Mouse (Mus musculus) hindbrain, embryonic 13.5 days (tissue): Measurements from ENCODE around the gene Ccdc160. TPM values are rescaled to one million over a fixed set of nuclear protein-coding genes. Genes with fewer than 3 reads are reported as not detected.

Source experiments
- ATAC-seq: fragments of 200-750 bp; cut with Nextera tagmentation; 2 replicates; pipeline ENCODE4 v1.8.0; 2017; ENCODE audit warnings: moderate TSS enrichment; ENCODE audit not compliant: low FRiP score
- H3K27ac ChIP-seq: fragments of 300-500 bp; sonication (generic); 2 replicates; pipeline ENCODE4 v1.5.1; 2015; ENCODE audit warnings: inconsistent platforms, mild to moderate bottlenecking, moderate library complexity
- H3K27me3 ChIP-seq: fragments of 300-500 bp; sonication (generic); 2 replicates; pipeline ENCODE4 v1.6.1; 2015; ENCODE audit warnings: mild to moderate bottlenecking, inconsistent platforms
- H3K36me3 ChIP-seq: fragments of 300-500 bp; sonication (generic); 2 replicates; pipeline ENCODE4 v1.6.1; 2015; ENCODE audit warnings: mild to moderate bottlenecking, inconsistent platforms
- H3K4me1 ChIP-seq: fragments of 300-500 bp; sonication (generic); replicated peaks from 2 replicates; pipeline ENCODE4 v1.6.1; 2015; ENCODE audit warnings: inconsistent platforms
- H3K4me2 ChIP-seq: fragments of 300-500 bp; sonication (generic); 2 replicates; pipeline ENCODE4 v1.6.1; 2015; ENCODE audit warnings: inconsistent platforms, mild to moderate bottlenecking, moderate library complexity
- H3K4me3 ChIP-seq: fragments of 300-500 bp; sonication (generic); 2 replicates; pipeline ENCODE4 v1.5.1; 2015; ENCODE audit warnings: mild to moderate bottlenecking, inconsistent platforms
- H3K9ac ChIP-seq: fragments of 300-500 bp; sonication (generic); 2 replicates; pipeline ENCODE4 v1.6.1; 2015; ENCODE audit warnings: mild to moderate bottlenecking, inconsistent platforms
- H3K9me3 ChIP-seq: fragments of 300-500 bp; sonication (generic); 2 replicates; pipeline ENCODE4 v1.6.1; 2016; ENCODE audit warnings: inconsistent platforms
- WGBS: fragments of 180-500 bp; shearing (Covaris S2); methylation state at CpG from one replicate; pipeline ENCODE4 v1.1.7; 2015; 5-methylcytosine and 5-hydroxymethylcytosine counted together
- polyA plus RNA-seq: library from polyadenylated mRNA; unstranded; fragments of >200 nt; fragmentation: Nextera tagmentation; extraction: Ambion mirVana; gene quantifications from 2 replicates; pipeline ENCODE4 v1.2.1, GENCODE M21; 2015

The Ccdc160 gene
- 4.1 and 5.4 TPM in 2 replicates for polyA plus RNA-seq

DNA sequence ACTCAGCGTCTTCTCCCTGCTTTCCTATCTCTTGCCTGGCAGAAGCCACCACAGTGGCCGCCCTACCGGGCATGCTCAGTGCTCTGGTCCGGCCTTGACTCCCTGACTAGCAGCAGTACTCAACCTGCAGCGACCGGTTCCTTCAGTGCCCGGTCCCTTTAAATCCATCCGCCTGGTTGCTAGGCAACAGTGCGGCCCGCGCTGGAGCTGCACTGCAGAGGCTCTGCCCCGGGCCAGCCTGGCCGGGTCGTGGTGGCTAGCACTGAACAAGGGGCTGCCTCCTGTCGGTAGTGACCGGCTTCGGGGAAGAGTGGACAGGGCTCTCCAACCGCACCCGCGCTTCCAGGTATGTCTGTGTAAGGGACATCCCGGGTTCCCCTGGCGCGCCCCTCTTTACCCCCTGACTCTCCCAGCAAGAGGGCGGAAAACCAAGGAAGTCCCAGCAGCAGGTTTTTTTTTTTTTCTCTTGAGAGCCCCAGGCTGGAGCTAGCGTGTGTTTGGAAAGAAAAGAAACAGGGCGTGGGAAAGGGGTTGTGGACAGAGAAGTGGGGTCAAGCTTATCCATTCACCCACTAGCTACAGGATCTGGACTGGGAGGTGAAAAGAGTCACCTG lies at the start of gene Ccdc160:
Ccdc160 (plus strand) TSS at position 221 of the 614 bp plus-strand sequence.
- peak within 1 kb of the TSS; percentile 70 for H3K9ac ChIP-seq
- 17% methylated on average over 25 of the region's 26 CpGs for WGBS
- H3K4me2 ChIP-seq, result peak within 1 kb of the TSS; percentile 53
- H3K9me3 ChIP-seq, result no peaks in the 10 kb centered on the region
- H3K4me1 ChIP-seq, result peaks cover 6% of the 10 kb centered on the region
- no peaks in the 10 kb centered on the region for H3K36me3 ChIP-seq
- no peaks in the 10 kb centered on the region for H3K27me3 ChIP-seq
- H3K4me3 ChIP-seq, result peak within 1 kb of the TSS; percentile 49
- peak; percentile 99 for ATAC-seq
- peak within 1 kb of the TSS; percentile 35; the same call in 1 of the 2 replicates for H3K27ac ChIP-seq

DNA sequence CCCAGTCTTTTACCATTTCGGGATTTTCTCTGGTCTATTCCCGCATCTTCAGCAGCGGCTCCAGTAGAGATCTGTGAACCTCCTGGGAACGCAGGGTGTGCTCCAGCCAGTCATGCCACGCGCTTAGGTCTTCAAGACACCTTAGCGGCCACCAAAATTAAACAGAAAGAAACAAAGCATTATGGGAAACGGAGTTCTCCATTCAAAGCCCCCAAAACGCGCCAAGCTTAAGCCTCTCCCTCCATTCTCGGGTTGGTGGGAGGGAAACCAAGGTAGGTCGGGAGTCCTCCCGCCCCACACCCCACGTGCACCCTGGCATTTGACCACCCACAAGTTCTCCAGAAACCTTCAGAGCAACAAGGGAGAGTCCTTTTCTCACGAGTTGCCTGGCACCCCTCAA lies 47.2 kb upstream of the Ccdc160 start:
- Histone ChIP-seq H3K4me1 (no peaks in the 10 kb centered on the region; the same call in 1 of the 2 replicates), H3K4me3 (peak overlapping the region; percentile 46), H3K36me3 (no peaks in the 10 kb centered on the region), H3K9me3 (no peaks in the 10 kb centered on the region), H3K27me3 (peaks cover 18% of the 10 kb centered on the region), H3K4me2 (peak overlapping the region; percentile 87), H3K27ac (no peak overlapping the region), H3K9ac (peak overlapping the region; percentile 53; the same call in 1 of the 2 replicates)
- no peak for ATAC-seq
- WGBS, result 18% methylated on average over 15 of the region's 15 CpGs

DNA sequence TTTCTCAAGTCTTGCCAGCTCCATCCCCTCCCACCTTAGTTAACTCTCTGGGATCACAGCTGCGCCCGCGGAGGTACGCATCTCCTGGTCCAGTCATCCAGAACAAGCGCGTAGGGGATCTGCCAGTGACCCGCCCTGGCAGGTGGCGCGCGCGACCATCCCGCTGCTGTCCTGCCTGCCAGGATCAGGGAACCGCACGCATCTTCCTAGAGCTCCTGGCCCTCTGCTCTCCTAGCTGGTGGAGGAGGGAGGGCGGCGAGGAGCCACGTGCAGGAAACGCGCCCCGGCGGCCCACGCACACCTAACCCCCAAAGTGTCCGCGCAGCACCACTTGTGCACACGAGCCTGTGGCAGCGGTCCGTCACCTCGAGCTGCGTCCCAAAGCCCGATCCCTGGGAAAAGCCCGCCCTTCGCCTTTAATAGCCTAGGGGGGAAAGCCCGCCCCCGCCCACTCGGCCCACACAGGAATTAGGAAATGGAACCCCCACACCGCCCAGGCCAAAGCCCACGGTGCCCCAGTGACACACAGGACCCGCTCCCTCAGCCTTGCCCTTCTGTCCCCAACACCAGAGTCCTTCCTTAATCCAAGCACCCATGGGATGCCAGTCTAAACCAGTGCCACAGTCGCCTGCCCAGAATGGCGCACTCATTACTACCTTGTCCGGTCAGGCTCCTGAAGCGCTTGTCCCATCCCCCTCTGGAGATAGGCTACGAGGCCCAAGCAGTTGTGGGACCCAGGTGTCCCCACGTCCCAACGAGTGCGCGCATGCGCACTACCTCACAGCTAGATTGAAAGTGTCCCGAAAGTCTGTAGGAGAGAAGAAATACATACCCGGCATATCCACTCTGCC lies 46.6 kb upstream of the Ccdc160 start:
- H3K4me3 ChIP-seq, result peak overlapping the region; percentile 46
- H3K4me1 ChIP-seq, result no peaks in the 10 kb centered on the region; the same call in 1 of the 2 replicates
- peak overlapping the region; percentile 87 for H3K4me2 ChIP-seq
- H3K36me3 ChIP-seq, result no peaks in the 10 kb centered on the region
- peak overlapping the region; percentile 53 for H3K9ac ChIP-seq
- no peaks in the 10 kb centered on the region for H3K9me3 ChIP-seq
- peak; percentile 59 for ATAC-seq
- WGBS, result 26% methylated on average over 48 of the region's 50 CpGs
- no peak overlapping the region for H3K27ac ChIP-seq
- peaks cover 18% of the 10 kb centered on the region for H3K27me3 ChIP-seq

DNA sequence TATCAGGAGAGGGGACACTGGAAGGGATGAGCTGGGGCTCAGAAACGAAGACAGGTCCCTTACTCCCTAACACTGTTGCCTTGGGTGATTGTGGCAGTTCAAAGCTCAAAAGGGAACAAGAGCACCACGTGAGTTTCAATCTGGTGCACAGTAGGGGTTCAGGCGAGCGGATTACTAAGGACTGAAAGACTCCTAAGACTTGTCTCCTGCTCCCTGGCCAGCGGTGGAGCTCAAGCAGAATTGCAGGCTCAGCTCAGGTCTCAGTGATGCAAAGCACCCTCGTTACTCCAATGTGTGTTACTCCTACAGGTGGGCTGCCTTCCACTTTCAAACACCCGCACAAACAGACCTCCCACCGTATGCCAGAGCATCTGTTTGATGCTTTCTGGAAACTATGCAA lies 45.5 kb upstream of the Ccdc160 start:
- Histone ChIP-seq H3K9ac (no peak overlapping the region), H3K4me1 (no peaks in the 10 kb centered on the region; the same call in 1 of the 2 replicates), H3K27ac (no peak overlapping the region), H3K9me3 (no peaks in the 10 kb centered on the region), H3K36me3 (no peaks in the 10 kb centered on the region), H3K27me3 (peaks cover 18% of the 10 kb centered on the region), H3K4me2 (no peak overlapping the region), H3K4me3 (no peak overlapping the region)
- WGBS, result 10% methylated on average over 8 of the region's 8 CpGs
- no peak for ATAC-seq

DNA sequence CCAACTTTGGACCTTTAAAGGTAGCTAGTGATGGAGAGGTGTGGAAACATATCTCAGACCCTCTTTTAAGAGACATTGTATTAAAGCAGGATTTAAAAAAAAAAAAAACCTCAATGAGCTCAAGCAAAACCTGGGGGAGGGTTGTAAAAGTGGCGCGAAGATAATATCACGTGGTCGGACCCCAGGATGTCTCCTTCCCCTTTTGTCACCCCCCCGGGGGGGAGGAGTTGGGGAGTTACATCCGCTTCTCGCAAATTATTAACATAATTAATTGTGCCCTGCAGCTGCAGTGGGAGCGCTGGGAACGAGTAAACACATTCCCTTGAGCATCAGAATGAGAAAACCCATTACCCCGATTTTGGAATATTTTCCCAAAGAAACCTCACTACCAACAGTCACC lies 45.1 kb upstream of the Ccdc160 start:
- Histone ChIP-seq H3K36me3 (no peaks in the 10 kb centered on the region), H3K27ac (no peak overlapping the region), H3K9me3 (no peaks in the 10 kb centered on the region), H3K4me2 (no peak overlapping the region), H3K9ac (no peak overlapping the region), H3K4me1 (no peaks in the 10 kb centered on the region; the same call in 1 of the 2 replicates), H3K4me3 (no peak overlapping the region), H3K27me3 (peaks cover 18% of the 10 kb centered on the region)
- ATAC-seq, result no peak
- 15% methylated on average over 10 of the region's 10 CpGs for WGBS

DNA sequence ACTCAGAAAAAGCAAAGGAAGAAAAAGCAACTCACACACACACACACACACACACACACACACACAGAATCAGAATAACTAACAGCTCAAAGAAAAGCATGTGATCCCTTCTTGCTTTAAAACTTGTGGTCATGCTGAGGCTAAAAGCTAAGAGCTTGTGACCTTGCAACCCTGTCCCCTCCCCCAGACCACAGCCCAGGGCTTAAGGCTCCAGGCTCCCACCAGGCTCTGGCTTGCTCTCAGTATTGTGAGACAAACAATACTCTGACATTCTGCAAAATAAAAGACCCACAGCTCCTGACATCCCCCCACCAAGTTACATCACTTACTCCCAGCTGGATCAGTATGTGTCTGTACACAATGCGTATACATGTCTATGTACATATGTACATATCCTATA lies 44.2 kb upstream of the Ccdc160 start:
- Histone ChIP-seq H3K4me1 (no peaks in the 10 kb centered on the region; the same call in 1 of the 2 replicates), H3K27ac (no peak overlapping the region), H3K9ac (no peak overlapping the region), H3K27me3 (peaks cover 18% of the 10 kb centered on the region), H3K4me2 (no peak overlapping the region), H3K9me3 (no peaks in the 10 kb centered on the region), H3K4me3 (no peak overlapping the region), H3K36me3 (no peaks in the 10 kb centered on the region)
- no peak for ATAC-seq
- WGBS, result 26% methylated on average over 1 of the region's 1 CpGs

DNA sequence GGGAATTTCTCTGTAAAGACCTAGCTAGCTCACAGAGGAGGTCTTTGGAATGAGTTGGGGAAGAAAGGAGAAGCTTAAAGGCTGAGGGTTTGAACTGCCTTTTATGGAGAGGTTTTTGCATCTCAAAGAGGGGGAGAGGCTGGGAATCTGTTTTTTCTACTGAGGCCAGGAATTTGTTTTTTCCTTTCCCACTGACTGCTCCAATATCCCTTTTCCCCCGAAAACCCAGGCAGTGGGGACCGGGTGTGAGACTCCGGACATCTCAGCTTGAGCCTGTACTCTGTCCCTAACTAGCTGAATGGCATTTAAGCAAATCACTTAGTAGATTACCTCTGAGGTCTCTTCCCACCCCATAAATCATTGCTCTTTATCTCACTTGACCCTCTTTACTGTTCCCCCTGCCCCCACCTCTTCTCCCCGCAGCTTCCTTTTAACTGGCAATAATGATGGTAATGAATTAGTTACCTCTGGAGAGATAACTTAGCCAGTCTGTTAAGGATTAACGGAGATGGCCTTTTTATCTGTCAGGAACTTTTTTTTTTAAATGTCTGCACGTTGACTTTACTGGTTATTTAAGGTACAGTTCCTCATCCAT lies 37.4 kb upstream of the Ccdc160 start:
- Histone ChIP-seq H3K36me3 (no peaks in the 10 kb centered on the region), H3K27ac (no peak overlapping the region), H3K4me2 (no peak overlapping the region), H3K27me3 (no peaks in the 10 kb centered on the region), H3K4me3 (no peak overlapping the region), H3K9me3 (no peaks in the 10 kb centered on the region), H3K4me1 (no peaks in the 10 kb centered on the region), H3K9ac (no peak overlapping the region)
- no peak for ATAC-seq
- 15% methylated on average over 6 of the region's 6 CpGs for WGBS

DNA sequence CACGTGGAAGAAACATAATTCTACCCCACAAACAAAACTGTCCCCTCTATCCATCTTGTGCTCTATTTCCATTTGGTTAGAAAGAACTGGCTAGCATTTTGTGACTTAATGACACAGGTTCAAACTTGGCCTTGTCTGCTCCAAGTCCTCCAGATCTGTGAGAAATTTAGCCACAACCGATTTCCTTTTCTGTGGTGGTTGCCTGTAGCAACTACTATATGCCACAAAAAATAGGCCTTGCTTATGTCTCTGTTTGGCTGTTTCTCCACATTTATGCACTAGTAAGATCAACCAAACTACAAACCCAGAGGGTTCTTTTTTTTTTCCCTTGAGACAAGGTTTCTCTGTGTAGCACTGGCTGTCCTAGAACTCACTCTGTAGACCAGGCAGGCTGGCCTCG lies 33.8 kb upstream of the Ccdc160 start:
- no peak overlapping the region for H3K9ac ChIP-seq
- WGBS, result 86% methylated on average over 3 of the region's 3 CpGs

DNA sequence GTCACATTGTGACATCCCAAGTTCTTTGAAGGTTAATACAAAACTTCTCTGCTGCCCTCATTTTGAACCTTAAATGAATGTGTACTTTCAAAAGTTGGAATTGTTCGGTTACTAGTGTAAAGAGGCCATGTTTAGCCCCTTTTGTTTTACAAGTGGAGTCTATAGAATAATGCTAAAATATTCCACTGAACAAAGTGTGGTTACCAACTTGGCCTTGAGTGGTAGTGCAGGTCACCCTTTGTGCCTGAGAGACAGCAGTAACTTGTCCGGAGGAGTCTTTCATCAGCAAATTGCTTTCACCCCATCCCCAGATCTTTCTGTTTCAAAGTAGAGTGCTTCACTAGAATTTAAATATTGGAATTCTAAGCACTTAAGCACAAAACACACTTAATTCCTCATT lies 31.8 kb upstream of the Ccdc160 start:
- Histone ChIP-seq H3K27ac (no peak overlapping the region), H3K36me3 (no peaks in the 10 kb centered on the region), H3K9ac (no peak overlapping the region), H3K27me3 (no peaks in the 10 kb centered on the region), H3K4me1 (no peaks in the 10 kb centered on the region), H3K9me3 (no peaks in the 10 kb centered on the region), H3K4me3 (no peak overlapping the region), H3K4me2 (no peak overlapping the region)
- no peak for ATAC-seq
- WGBS, result 67% methylated on average over 2 of the region's 2 CpGs

More for the DNA sequence above, 33.8 kb upstream of the Ccdc160 start:
- Histone ChIP-seq H3K9me3 (no peaks in the 10 kb centered on the region), H3K4me2 (no peak overlapping the region), H3K27me3 (no peaks in the 10 kb centered on the region), H3K27ac (no peak overlapping the region), H3K36me3 (no peaks in the 10 kb centered on the region), H3K4me3 (no peak overlapping the region), H3K4me1 (no peaks in the 10 kb centered on the region)
- no peak for ATAC-seq

DNA sequence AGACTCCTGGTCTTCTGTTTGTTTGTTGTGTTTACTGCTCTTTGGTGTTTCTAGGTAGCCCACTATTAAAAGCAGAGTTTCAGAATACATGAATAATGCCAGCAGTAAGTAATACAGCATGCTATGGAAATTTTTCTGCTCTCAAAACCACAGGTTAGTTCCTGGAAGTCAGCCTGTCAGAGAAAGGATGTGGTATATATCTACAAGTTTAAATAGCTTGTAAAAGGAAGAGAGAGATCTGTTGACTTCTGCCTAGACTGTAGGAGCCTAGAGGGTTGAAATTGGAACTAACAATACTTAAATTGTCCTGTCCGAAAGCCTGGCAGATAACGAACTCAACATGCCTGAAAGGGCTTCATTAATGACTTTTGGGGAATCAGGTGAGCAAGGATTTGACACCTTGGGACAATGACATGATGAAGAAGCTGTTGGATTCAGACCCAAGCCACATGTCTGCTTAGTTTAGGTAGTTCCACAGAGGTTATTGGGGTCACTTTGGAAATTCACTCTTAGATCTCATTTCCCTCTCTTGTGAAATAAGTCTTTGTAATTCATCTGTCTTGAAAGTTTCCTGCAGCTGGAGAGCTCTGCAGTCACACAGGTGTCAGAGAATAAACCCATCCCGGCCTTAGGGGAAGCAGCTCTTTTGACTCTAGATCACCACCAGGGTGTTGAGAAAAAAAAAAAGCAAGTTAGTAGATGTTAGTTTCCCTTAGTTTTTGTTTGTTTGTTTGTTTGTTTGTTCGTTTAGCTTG lies 30.6 kb upstream of the Ccdc160 start:
- no peak for ATAC-seq
- Histone ChIP-seq H3K4me3 (no peak overlapping the region), H3K4me2 (no peak overlapping the region), H3K9me3 (no peaks in the 10 kb centered on the region), H3K27ac (no peak overlapping the region), H3K36me3 (no peaks in the 10 kb centered on the region), H3K4me1 (no peaks in the 10 kb centered on the region), H3K9ac (no peak overlapping the region), H3K27me3 (no peaks in the 10 kb centered on the region)
- WGBS, result 72% methylated on average over 4 of the region's 4 CpGs

DNA sequence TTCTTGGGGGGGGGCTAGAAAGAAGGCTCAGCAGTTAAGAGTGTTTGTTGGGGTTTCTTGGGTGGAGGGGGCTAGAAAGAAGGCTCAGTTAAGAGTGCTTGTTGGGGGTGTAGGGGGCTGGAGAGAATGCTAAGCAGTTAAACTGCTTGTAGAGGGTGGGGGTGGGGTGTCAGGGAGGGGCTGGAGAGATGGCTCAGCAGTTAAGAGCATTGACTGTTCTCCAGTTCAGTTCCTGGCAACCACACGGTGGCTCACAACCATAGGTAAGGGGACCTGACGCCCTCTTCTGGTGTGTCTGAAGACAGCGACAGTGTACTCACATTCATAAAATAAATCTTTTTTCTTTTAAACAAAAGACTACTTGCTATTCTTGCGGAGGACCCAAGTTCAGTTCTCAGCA lies 28.8 kb upstream of the Ccdc160 start:
- no peak for ATAC-seq
- Histone ChIP-seq H3K4me1 (no peaks in the 10 kb centered on the region), H3K9me3 (no peaks in the 10 kb centered on the region), H3K27ac (no peak overlapping the region), H3K36me3 (no peaks in the 10 kb centered on the region), H3K4me3 (no peak overlapping the region), H3K27me3 (no peaks in the 10 kb centered on the region), H3K4me2 (no peak overlapping the region), H3K9ac (no peak overlapping the region)
- WGBS, result 67% methylated on average over 4 of the region's 4 CpGs

DNA sequence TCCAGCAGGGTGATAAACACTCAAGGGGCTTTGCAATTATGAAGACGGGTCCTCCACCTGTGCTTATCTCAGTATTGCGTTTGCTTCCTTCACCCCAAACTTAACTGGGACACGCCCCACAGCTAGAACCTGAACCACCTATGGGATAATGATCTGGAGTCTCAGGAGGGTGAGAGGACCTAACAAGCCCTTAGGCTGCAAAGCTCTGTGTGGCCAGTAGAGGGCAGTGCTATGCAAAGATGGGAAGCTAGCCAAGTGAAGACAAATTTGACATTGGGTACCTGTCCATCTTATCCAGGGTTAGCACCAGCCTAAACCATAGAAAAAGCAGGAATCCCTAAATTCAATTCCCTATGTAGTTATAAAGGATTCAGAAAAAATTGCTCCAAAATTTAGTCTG lies 15.0 kb upstream of the Ccdc160 start:
- no peak overlapping the region for H3K4me3 ChIP-seq
- no peak overlapping the region for H3K4me2 ChIP-seq
- ATAC-seq, result no peak
- 50% methylated on average over 3 of the region's 3 CpGs for WGBS
- no peaks in the 10 kb centered on the region for H3K4me1 ChIP-seq
- no peak overlapping the region for H3K9ac ChIP-seq
- H3K27me3 ChIP-seq, result no peaks in the 10 kb centered on the region
- no peak overlapping the region for H3K27ac ChIP-seq
- H3K36me3 ChIP-seq, result no peaks in the 10 kb centered on the region
- no peaks in the 10 kb centered on the region for H3K9me3 ChIP-seq
